Mouse (Mus musculus) layer of hippocampus, postnatal 25 days (tissue): ENCODE results near the gene Gm26965. TPM values are rescaled to one million over a fixed set of nuclear protein-coding genes. Genes with fewer than 3 reads are reported as not detected.

Experiments
- total RNA-seq, 2 experiments: library from RNA; stranded (reverse); gene quantifications; 2 replicates each; pipeline ENCODE4 v1.2.3; 2021

Gm26965 gene
- total RNA-seq, 2 experiments from 2014 or later, result 0.49 TPM; not detected in 1

Other genes with a start within 250 kb of the Gm26965 start
- gene Zfp458, start 247.7 kb downstream of the Gm26965 start, total RNA-seq, result 10 to 100 TPM; 19.0 to 24.1 TPM
- gene Zfp457, start 219.7 kb downstream of the Gm26965 start, total RNA-seq, result 1 to 10 TPM; 4.6 to 6.0 TPM
- 1 to 10 TPM; 3.1 to 3.2 TPM for gene Zfp595, start 193.6 kb downstream of the Gm26965 start, total RNA-seq
- under 1 TPM in 1 of 2 experiments, not detected in 1; 0.57 TPM for gene Gm28044, start 165.6 kb downstream of the Gm26965 start, total RNA-seq
- 1 to 10 TPM; 1.0 to 1.1 TPM for gene Zfp953, start 165.5 kb downstream of the Gm26965 start, total RNA-seq
- not detected for gene Gm28041, start 150.4 kb downstream of the Gm26965 start, total RNA-seq
- under 1 TPM; 0.71 to 0.80 TPM for gene Zfp456, start 150.3 kb downstream of the Gm26965 start, total RNA-seq
- gene Zfp429, start 126.3 kb downstream of the Gm26965 start, total RNA-seq, result 1 to 10 TPM; 2.4 to 5.1 TPM
- gene Zfp459, start 104.7 kb downstream of the Gm26965 start, total RNA-seq, result 1 to 10 TPM; 3.0 to 4.7 TPM
- 10 to 100 TPM; 14.6 to 16.0 TPM for gene Zfp874a, start 74.5 kb downstream of the Gm26965 start, total RNA-seq
- 10 to 100 TPM; 16.6 to 19.8 TPM for gene Zfp874b, start 41.9 kb downstream of the Gm26965 start, total RNA-seq
- gene Zfp58, start 25.6 kb downstream of the Gm26965 start, total RNA-seq, result 1 to 10 TPM; 8.0 to 8.1 TPM
- gene Zfp87, start within 50 bp of the Gm26965 start, total RNA-seq, result 10 to 100 TPM; 21.7 to 22.8 TPM
- 10 to 100 TPM in 1 of 2 experiments, 1 to 10 TPM in 1; 9.7 to 11.4 TPM for gene Zfp748, start 27.7 kb upstream of the Gm26965 start, total RNA-seq
- gene Zfp729b, start 83.6 kb upstream of the Gm26965 start, total RNA-seq, result 1 to 10 TPM; 8.6 to 8.7 TPM
- 1 to 10 TPM; 1.3 to 2.6 TPM for gene Gm49345, start 111.6 kb upstream of the Gm26965 start, total RNA-seq
- 1 to 10 TPM; 8.4 to 9.7 TPM for gene Zfp729a, start 111.6 kb upstream of the Gm26965 start, total RNA-seq
- 10 to 100 TPM; 18.5 to 25.1 TPM for gene Zfp738, start 160.9 kb upstream of the Gm26965 start, total RNA-seq
- gene Zfp65, start 203.0 kb upstream of the Gm26965 start, total RNA-seq, result 10 to 100 TPM; 14.7 to 15.1 TPM
- 1 to 10 TPM; 6.2 to 6.6 TPM for gene Zfp85, start 229.1 kb upstream of the Gm26965 start, total RNA-seq